Mouse (Mus musculus): Measurements from ENCODE around the gene Neurl4.
"Not testable (repeated sequence)": the region's sequence is repeated elsewhere in the genome, so short reads cannot be mapped to it uniquely, and the experiment has no call there.

The Neurl4 gene

DNA sequence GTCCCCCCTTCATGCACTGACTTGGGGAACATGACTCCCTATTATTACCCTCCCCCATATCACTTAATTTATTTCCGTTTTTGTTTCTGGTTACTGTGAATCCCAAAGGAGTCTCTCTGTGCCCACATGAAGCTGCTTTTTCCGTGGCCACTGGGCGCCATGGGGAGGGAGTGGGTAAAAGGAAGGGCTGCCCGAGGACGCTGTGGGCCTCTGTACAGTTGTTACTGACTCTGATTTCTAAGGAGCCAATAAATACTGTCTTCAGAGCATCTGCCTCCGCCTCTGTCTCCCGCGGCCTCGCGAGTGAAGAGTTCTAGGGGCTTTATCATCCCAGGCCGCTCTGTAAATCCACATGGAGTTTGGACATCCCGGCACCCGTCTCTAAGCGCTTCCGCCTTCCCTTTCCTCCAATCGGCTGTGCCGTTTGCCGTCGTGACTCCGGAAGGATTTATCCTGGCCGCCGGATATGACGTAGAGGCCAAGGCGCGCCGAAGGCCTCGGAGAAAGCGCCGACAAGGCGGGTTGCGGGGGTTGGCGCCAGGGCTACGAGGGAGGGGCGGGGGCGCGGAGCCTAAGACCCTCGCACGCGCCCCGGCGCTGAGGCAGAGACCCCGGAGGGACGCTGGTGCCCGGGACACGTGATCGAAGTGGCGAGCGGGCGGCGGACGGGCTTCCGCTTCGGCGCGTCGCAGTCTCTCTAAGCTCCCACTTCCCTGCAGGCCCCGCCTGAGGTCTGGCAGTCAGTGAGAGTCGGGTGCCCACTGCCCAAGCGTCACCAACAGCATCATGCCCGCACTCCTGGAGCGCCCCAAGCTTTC lies 12.9 kb downstream of the Neurl4 start, which contains the start of gene Gps2:
TSS of gene Gps2 (plus strand) at position 335 of the 818 bp plus-strand sequence.
- DNase-seq (ENCODE audit: low spot score), result peak; percentile 93

DNA sequence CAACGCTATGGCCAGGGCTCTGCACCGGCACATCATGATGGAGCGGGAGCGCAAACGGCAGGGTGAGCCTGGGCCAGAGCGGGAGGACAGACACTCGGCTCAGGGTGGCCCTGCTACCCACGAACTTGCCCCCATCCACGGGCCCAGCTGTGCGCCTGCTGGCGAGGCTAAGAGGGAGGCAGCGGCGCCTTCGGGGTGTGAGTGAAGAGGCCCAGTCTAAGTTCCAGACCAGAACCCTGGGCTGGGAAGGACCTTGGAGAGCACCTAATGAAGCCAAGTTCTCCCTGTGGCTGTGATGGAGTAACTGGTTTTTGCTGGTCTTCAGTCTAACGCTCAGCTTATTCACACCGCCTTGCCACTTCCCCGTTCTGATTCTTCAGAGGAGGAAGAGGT lies 13.5 kb downstream of the Neurl4 start:
- no peak for DNase-seq (ENCODE audit: low spot score)

DNA sequence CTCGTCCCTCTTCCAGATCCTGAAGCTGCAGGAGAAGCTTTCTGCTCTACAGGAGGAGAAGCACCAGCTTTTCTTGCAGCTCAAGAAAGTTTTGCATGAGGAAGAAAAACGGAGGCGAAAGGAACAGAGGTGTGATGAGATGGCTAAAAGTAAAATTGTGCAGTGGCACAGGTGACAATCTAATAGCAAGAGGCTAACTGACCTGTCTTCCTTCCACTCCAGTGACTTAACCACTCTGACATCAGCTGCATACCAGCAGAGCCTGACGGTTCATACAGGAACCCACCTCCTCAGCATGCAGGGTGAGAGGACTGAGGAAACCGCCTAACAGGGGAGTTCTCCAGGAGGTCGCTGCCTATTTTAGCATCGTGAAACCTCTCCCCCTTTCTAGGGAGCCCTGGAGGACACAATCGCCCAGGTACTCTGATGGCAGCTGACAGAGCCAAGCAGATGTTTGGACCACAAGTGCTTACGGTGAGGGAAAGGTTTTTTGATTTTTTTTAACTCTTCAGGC lies 14.1 kb downstream of the Neurl4 start:
- DNase-seq (ENCODE audit: low spot score), result no peak

DNA sequence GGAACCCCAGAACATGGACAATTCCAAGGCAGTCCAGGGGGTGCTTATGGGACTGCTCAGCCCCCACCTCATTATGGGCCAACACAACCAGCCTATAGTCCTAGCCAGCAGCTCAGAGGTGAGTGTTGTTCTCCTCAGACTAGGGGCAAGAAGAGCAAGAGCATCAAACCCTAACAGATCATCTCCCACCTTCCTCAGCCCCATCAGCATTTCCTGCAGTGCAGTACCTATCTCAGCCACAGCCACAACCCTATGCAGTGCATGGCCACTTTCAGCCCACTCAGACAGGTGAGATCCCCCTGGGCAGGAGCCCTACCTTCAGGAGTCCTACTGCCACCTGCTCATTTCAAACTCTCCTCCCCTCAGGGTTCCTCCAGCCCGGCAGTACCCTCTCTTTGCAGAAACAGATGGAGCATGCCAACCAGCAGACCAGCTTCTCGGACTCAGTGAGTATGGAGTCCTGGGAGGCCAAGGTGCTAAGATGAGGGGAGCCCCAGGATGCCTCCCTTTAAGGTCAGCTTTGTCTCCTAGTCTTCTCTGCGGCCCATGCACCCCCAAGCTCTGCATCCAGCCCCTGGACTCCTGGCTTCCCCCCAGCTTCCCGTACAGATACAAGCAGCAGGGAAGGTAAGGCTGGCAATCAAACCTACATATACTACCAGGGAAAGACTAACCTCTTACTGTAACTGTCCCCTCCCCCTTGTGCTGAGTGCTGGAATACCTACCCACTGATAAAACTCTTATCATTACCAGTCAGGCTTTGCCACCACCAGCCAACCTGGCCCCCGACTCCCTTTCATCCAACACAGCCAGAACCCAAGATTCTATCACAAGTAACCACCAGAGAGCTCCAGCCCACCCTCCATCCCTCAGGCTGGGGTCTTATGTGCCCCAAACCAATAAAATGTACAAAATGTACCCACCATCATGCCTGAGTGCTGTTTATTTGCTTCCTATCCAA lies 15.1 kb downstream of the Neurl4 start:
- DNase-seq (ENCODE audit: low spot score), result no peak

DNA sequence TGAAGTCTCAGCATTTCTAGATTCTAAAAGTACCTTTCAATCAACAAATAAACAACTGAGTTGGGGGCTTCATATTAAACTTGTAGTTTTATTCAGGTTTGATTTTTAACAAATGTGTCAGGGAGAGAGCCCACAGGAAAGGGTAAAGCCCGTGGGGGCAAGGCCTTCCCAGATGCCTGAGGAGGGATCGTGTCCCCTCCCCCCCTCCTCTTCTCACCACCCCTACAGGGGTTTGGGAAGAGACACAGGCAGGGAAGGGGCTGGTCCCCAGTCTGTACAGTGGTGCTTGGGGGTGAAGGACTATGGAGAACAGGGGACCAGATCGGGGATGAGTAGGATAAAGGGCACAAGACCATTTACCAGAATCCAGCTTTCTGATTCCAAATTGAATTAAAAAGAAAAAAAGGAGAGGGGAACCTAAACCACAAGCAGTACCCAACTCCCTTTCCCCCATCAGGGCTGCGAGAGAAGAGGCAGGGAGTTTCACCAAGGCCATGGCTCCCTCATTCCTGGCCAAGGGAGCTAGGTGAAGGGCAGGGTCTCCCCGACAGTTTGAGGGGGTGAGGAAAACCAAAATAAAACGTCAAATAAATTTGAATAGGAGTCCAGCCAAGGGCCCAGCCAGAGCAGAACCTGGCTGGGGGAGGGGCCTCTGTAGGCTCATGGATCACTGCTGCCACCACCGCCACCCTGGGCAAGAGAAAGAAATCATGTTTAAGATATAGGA lies 15.9 kb downstream of the Neurl4 start:
- DNase-seq (ENCODE audit: low spot score), result not testable (repeated sequence)

DNA sequence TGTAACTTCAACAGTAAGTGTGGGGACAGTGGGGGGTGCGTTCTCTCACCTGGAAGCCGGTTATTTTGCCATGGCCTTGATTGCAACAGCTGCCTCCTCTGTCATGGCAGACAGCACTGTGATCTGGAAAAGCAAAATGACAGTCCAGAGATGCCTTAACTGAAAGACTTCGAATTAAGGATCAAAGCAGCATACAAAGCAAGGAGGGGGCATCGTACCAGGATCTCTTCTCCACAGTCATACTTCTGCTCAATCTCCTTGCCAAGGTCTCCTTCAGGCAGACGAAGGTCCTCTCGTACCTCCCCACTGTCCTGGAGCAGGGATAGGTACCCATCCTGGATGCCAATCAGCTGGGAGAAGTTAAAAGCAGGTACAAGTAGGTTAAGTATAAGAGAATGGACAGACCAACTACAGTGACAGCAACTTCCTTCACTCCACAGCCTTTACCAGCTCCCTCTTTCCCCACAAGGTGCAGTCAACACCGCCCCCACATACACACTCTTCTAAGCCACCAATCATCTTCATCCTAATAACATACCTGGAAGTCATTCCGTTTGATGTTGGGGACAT lies 16.6 kb downstream of the Neurl4 start:
- DNase-seq (ENCODE audit: low spot score), result no peak

DNA sequence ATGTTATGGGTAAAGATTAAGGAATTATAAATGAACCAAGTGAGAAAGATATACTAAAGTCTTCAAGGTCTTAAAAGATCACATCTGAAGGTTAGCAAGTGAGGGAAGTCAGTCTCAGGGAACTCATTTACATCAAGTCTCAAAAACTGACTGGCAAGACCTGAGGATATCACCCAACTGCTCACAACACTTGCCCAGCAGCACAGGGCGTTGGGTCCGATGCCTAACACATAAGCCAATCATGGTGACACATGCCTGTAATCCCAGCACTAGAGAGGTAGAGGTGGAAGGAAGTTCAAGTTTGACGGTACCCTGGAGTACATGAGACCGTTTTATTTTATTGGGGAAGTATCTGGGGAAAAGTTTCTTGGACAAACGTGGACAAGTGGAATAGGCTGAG lies 17.2 kb downstream of the Neurl4 start:
- DNase-seq (ENCODE audit: low spot score), result no peak

DNA sequence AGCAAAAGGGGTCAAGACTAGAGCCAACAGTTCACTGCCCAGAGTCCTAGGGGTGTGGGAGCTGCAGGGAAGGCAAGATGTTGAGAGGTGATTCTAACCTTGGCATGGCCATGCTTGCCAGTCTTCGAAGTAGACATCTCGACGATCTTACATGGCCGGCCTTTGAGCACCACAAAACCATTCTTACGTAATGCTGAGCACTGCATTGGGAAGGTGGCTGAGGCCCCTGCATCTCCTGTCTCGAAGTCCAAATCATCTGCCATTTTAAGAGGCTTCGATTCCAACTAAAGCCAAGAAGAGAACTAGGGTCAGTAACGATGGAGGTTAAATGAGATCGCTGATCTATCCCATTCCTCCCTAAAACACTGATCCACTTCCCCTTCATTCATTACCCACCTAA lies 18.2 kb downstream of the Neurl4 start:
- DNase-seq (ENCODE audit: low spot score), result no peak

DNA sequence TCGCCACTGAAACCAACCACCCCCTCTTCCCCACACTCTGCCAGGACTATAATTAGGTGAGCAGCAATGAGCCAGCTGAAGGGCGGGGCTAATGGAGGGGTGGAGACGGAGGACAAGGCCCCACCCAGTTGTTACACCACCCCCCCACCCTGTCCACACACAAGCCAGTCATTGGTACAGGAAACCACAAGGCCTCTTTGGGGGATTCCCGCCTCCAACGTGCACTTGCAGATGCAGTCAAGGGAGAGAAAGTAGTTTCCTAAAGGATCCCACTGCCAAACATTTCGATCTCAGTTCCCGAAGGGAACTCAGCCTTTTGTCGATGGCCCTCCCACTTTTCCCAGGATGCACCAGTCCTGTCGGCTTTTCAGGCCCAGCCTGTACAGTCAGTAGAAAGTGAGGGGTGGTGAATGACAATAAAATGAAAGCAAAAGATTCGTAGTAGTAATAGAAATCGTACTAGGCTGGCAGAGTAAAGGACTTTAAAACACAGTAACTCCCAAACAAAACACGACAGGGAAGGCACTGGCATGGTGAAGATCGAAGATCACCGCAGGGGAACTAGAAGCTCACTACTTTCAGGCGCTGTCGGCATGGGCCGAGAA lies 18.9 kb downstream of the Neurl4 start:
- DNase-seq (ENCODE audit: low spot score), result peak; percentile 84

DNA sequence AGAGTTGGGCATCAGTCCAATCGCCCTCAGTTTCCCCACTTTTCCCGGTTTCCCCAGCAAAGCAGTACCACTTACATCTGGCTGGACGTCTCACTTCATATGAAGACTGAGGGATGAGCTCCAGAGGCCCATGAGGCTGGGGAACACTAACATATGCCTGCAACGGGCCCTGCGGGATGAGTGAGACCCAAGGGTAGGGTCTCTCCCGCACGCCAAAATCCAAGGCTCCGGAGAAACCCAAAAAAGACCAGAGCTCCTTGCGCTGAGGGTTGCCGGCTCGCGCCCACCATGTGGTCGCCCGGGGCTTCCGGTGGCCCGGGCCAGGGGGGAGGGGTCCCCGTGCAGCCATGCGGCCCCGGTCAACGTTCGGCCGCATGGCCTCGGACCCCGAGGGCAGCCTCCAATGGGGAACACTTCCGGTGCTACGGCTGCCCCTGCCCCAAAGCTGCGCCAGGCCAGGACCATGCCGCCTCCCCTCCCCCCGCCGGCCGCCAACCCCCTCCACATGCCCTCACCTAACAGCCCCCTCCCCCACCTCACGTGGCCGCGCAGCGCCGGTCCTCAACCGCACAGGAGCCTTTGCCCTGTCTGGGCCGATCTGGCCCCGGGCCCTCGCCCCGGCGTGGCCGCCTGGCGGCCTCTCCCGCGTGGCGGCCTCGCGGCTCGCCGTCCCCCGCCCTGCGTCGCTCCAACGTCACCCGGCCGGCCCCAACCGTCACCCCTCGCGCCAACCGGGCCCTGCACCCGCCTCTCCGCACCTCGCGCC lies 19.6 kb downstream of the Neurl4 start:
- peak; percentile 46 for DNase-seq (ENCODE audit: low spot score)

DNA sequence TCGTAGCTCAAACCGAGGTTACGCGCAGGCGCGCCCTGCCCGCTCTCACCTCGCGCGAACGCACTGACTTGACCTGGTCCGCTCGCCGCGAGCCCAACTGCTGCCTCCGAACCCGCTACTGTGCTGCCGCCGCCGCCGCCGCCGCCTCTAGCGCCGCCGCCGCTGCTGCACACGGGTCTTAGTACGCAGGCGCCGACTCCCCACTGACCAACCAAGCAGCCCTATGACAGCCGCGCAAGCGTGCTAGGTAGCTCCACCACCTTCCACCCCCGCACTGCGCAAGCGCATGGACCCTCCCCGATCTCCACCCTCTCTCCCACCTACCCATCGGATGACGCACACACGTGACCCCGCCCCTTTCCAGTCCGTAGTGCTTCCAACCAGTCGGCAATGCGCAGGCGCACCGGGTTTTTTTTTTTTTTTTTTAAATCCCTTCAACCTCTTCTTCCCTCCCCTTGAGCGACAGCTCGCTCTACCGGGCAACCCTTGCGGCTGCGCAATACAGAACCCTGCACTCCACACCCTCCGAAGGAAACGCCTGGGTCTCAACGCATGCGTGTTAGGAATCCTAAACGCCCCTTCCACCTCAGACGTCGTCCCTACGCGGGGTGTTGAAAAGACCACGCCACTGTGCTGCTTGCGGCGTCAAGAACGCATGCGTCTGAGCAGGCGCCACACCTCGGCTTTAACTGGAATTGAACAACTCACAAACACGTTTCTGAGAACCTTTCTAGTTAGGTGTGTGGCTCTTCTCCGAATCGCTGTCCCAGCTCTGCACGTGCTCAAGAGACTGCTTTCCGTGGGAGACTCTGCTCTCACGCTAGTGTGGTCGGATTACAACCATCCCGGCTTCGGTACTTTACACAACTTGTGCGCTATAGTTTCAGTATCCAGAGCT lies 20.5 kb downstream of the Neurl4 start, which contains the start of gene Eif5a:
TSS of gene Eif5a (minus strand) at position 845 of the 898 bp plus-strand sequence.
- DNase-seq (ENCODE audit: low spot score), result peak; percentile 99

DNA sequence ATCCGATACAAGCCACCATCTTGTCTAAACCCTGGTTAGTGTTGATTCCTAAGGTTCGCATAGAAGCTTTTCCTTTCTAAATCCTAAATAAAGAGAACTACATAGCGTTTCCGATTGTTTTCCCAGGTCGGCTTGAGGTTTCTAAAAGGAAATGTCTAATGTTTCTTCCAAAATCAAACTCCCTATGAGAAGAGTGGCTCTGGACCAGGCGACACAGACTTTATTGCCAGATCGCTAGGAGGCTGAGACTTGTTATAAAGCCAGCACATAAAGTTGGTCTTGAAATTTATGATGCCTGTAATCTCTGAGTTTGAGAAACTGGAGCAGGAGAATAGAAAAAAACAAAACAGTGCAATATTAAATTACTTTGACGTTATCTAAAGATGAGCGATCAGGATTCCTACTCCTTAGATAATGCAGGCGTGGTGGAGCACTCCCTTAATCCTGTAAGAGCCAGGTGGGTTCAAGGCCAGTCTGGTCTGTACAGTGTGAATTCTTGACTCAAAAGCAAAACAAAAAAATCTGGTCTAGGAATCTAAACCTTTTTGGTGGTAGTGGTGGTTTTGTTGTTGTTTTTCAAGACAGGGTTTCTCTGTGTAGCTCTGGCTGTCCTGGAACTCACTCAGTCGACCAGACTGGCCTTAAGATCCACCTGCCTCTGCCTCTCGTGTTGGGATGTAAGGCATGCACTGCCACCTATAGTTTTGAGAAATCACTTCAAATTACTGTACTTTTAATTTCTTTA lies 21.3 kb downstream of the Neurl4 start:
- no peak for DNase-seq (ENCODE audit: low spot score)

DNA sequence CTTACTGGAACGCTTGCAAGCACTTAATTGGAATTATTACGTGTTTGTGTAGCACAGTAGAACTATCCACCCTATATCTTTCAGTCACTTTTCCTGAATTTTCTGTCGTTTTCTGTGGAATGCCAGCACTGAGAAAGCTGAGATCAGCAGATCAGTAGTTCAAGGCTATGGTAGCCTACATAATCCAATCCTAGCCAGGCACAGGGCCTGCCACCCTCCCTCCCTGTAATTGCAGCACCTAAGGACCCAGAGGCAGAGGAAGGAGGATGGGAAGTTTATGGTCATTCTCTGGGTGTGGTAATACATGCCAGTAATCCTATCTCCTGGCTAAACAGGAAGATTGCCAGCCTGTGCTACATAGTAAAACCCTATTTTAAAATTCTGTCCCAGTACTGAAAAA lies 21.9 kb downstream of the Neurl4 start:
- DNase-seq (ENCODE audit: low spot score), result no peak

DNA sequence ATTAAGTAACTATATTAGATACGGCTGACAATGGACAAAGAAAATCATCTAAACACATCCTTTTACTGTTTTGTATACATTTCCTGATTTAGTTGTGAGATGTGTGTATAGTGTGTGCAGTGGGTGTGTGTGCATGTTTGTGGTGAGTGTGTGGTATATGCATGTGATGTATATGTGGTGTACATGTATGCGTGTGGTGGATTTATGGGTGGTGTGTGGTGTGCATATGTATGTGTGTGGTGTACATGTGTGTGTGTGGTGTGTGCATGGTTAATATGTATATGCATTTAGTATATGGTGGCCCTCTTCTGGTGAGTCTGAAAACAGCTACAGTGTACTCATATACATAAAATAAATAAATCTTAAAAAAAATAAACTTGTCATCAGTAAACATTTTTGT lies 26.6 kb downstream of the Neurl4 start:
- DNase-seq (ENCODE audit: low spot score), result no peak

DNA sequence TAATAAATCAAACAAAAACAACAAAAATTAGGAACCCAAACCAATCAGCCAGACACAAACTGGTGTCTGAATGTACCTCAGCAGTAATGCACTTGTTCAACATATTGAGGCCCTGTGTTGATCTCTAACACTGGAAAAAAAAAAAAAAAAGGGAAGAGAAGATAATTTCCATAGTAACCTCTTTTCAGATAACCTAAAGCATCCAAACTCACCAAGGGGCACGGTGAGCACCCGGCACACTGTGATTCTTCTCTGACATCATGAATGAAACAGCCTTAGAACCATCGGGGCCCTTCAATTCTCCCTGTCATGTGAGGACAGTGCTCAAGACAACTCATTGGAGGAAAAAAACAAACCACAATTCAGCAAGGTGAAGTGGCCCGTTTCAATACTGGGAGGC lies 28.8 kb downstream of the Neurl4 start:
- DNase-seq (ENCODE audit: low spot score), result no peak

DNA sequence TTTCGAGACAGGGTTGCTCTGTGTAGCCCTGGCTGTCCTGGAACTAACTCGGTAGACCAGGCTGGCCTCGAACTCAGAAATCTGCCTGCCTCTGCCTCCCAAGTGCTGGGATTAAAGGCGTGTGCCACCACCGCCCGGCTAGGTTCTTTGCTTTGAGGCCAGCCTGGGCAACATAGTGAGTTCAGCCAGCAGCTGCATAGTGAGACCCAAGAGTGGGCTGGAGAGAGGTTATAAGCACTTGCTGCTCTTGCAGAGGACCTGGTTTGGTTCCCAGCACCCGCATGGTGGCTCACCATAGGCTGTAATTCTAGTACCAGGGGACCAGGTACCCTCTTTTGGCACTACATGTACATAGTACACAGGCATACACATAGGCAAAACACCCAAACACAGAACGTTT lies 29.3 kb downstream of the Neurl4 start:
- not testable (repeated sequence) for DNase-seq (ENCODE audit: low spot score)

DNA sequence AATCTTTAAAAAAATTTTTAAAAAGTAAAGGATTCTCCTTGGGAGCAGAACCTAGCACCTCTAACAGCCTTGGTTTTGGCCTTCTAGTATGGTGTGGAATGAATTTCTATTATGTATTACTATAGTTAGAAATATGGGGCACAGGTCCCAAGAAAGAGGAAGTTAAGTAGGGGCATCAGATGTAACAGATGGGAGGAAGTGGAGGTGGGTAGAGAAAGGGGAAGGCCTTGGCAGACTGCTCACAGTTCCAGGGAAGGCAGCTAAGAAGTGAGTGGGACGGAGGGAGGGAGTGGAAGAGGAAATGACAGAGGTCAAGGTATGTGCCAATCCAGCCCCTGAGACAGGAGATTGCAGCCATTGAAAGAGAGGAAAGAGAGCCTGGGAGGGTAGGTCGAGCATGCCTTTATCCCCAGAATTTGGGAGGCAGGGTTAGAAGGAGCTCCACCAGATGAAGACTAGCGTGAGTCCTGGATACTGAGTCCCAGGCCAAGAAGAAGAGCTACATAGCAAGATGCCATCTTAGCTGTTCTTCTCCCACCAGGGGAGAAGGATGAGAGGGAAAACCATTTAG lies 30.2 kb downstream of the Neurl4 start:
- no peak for DNase-seq (ENCODE audit: low spot score)

DNA sequence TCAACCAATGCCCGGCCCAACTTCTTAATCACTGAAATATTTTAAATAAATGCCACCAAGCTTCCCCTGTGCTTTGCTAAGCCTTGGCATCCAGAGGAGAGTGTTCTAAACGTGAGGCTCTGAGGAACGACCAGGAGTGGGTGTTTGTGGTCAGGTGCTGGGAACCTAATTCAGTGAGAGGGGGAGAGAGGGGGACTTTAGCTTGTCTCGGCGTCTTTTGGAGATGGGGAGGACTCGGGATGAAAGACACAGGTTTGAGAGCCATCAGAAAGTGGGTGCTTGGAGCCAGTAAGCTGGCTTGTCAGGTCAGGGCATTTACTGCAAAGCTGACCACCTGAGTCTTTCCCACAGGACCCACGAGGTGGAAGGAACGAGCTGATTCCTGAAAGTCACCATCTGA lies 30.9 kb downstream of the Neurl4 start:
- DNase-seq (ENCODE audit: low spot score), result no peak
